ENCODE assay signal across 21 mouse cellular contexts in the genomic region with DNA sequence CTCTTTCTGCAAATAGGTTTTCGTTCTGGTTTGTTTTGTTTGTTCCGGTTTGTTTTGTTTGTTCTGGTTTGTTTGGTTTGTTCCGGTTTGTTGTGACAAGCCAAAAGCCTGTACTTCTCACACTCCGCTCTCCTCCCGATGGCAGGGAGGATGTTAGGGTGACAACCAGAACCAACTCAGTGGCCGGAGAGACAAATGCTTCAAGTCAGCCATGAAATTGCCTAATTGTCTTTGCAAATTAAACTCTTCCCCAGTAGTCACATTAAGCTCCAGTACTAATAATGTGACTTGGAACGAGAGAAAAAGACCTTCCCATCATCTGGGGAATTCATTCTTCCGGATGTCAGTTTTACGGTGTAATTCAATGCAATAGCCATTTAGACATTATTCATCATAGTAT.
DNase-seq lines count a peak whose midpoint lies in the region; ATAC-seq lines count a peak whose summit lies in the region.
"Had no signal": no experiment of that assay in that cellular context is flagged by ENCODE, and none has a peak within 500 bp of the region (broad histone marks: within the 10 kb centered on the region; RNA-seq: fewer than 3 reads in every experiment).

No protein-coding gene starts in this region.

- no peaks in the 10 kb centered on the region for H3K9me3 ChIP-seq in hindbrain, embryonic 13.5 days
- no peaks in the 10 kb centered on the region for H3K9me3 ChIP-seq in hindbrain, embryonic 10.5 days
- H3K9me3 ChIP-seq in neural tube, embryonic 11.5 days (ENCODE audit: control insufficient read depth, low read length), result no peaks in the 10 kb centered on the region
- no peaks in the 10 kb centered on the region for H3K9me3 ChIP-seq in neural tube, embryonic 13.5 days
- H3K9me3 ChIP-seq in intestine, embryonic 15.5 days, result no peaks in the 10 kb centered on the region
- H3K9me3 ChIP-seq: embryonic facial prominence, embryonic 10.5 days; forebrain, embryonic 13.5 days; heart, embryonic 13.5 days had no signal

- H3K27ac ChIP-seq in hindbrain, embryonic 13.5 days, result no peak overlapping the region
- H3K27ac ChIP-seq in hindbrain, embryonic 10.5 days, result no peak overlapping the region
- no peak overlapping the region for H3K27ac ChIP-seq in neural tube, embryonic 11.5 days (ENCODE audit: low read depth, low read length)
- no peak overlapping the region for H3K27ac ChIP-seq in neural tube, embryonic 13.5 days (replicated peaks)
- H3K27ac ChIP-seq in intestine, embryonic 15.5 days, result no peak overlapping the region
- H3K27ac ChIP-seq: embryonic facial prominence, embryonic 10.5 days; forebrain, embryonic 13.5 days; gastrocnemius, adult 2 months; heart, embryonic 13.5 days had no signal

- H3K36me3 ChIP-seq in hindbrain, embryonic 13.5 days, result no peaks in the 10 kb centered on the region
- H3K36me3 ChIP-seq in hindbrain, embryonic 10.5 days, result peaks cover 19% of the 10 kb centered on the region
- H3K36me3 ChIP-seq in neural tube, embryonic 11.5 days (ENCODE audit: control insufficient read depth, insufficient read depth, low read length), result no peaks in the 10 kb centered on the region
- no peaks in the 10 kb centered on the region for H3K36me3 ChIP-seq in neural tube, embryonic 13.5 days
- no peaks in the 10 kb centered on the region for H3K36me3 ChIP-seq in intestine, embryonic 15.5 days
- H3K36me3 ChIP-seq: embryonic facial prominence, embryonic 10.5 days; heart, embryonic 13.5 days had no signal

- peak; percentile 45; the same call in 1 of the 2 replicates for ATAC-seq in hindbrain, embryonic 13.5 days (ENCODE audit: low FRiP score)
- no peak for ATAC-seq in neural tube, embryonic 11.5 days (ENCODE audit: insufficient read depth, low FRiP score, low TSS enrichment)
- ATAC-seq in neural tube, embryonic 13.5 days (ENCODE audit: low read depth), result peak; percentile 34; the same call in 1 of the 2 replicates
- ATAC-seq in intestine, embryonic 15.5 days, result no peak
- ATAC-seq: activated CD4-positive, CD25-positive, alpha-beta regulatory T cell, adult 4 months; forebrain, embryonic 13.5 days; intestine, embryonic 16.5 days; Patski had no signal

- no peak overlapping the region for H3K9ac ChIP-seq in hindbrain, embryonic 13.5 days
- no peak overlapping the region for H3K9ac ChIP-seq in neural tube, embryonic 11.5 days (ENCODE audit: low read length)
- H3K9ac ChIP-seq in neural tube, embryonic 13.5 days, result no peak overlapping the region
- no peak overlapping the region for H3K9ac ChIP-seq in intestine, embryonic 15.5 days
- H3K9ac ChIP-seq: forebrain, embryonic 13.5 days; heart, embryonic 13.5 days had no signal

- no peak for DNase-seq in hindbrain, embryonic 10.5 days (ENCODE audit: low spot score)
- peak; percentile 6 for DNase-seq in neural tube, embryonic 11.5 days (ENCODE audit: low spot score)
- no peak for DNase-seq in neural tube, embryonic 10.5 days (ENCODE audit: extremely low spot score, low spot score)
- peak; percentile 82 for DNase-seq in retina, postnatal 1 day
- DNase-seq in adrenal gland, postnatal 14 days, result no peak
- DNase-seq: cerebellum, adult 18-20 months; cerebellum, adult 9-11 months; cerebellum, postnatal 36 days; gastrocnemius, adult 2 months; gastrocnemius, postnatal 36 days; heart, adult 11 months; heart, postnatal 36 days had no signal

- H3K27me3 ChIP-seq in hindbrain, embryonic 13.5 days, result peaks cover 49% of the 10 kb centered on the region
- no peaks in the 10 kb centered on the region for H3K27me3 ChIP-seq in hindbrain, embryonic 10.5 days (ENCODE audit: insufficient read depth, poor library complexity, severe bottlenecking)
- no peaks in the 10 kb centered on the region for H3K27me3 ChIP-seq in neural tube, embryonic 11.5 days (ENCODE audit: control insufficient read depth, insufficient read depth, low read length)
- peaks cover 45% of the 10 kb centered on the region for H3K27me3 ChIP-seq in neural tube, embryonic 13.5 days
- no peaks in the 10 kb centered on the region for H3K27me3 ChIP-seq in intestine, embryonic 15.5 days (replicated peaks)
- H3K27me3 ChIP-seq: forebrain, embryonic 13.5 days; heart, embryonic 13.5 days; Patski had no signal

- no peak overlapping the region for H3K4me2 ChIP-seq in hindbrain, embryonic 13.5 days
- H3K4me2 ChIP-seq in neural tube, embryonic 11.5 days (ENCODE audit: low read depth), result no peak overlapping the region
- H3K4me2 ChIP-seq in neural tube, embryonic 13.5 days, result no peak overlapping the region
- no peak overlapping the region for H3K4me2 ChIP-seq in intestine, embryonic 15.5 days (replicated peaks)
- H3K4me2 ChIP-seq: forebrain, embryonic 13.5 days; heart, embryonic 13.5 days had no signal

- no peak overlapping the region for H3K4me3 ChIP-seq in hindbrain, embryonic 13.5 days
- H3K4me3 ChIP-seq in hindbrain, embryonic 10.5 days, result no peak overlapping the region
- no peak overlapping the region for H3K4me3 ChIP-seq in neural tube, embryonic 11.5 days (ENCODE audit: low read depth, low read length)
- no peak overlapping the region for H3K4me3 ChIP-seq in neural tube, embryonic 13.5 days
- no peak overlapping the region for H3K4me3 ChIP-seq in intestine, embryonic 15.5 days (replicated peaks)
- H3K4me3 ChIP-seq: embryonic facial prominence, embryonic 10.5 days; forebrain, embryonic 13.5 days; gastrocnemius, adult 2 months; heart, embryonic 13.5 days had no signal

- peaks cover 21% of the 10 kb centered on the region for H3K4me1 ChIP-seq in hindbrain, embryonic 13.5 days (replicated peaks)
- peaks cover 6% of the 10 kb centered on the region; the same call in 1 of the 2 replicates for H3K4me1 ChIP-seq in hindbrain, embryonic 10.5 days (replicated peaks)
- no peaks in the 10 kb centered on the region for H3K4me1 ChIP-seq in neural tube, embryonic 11.5 days (ENCODE audit: control insufficient read depth, insufficient read depth, low read length)
- peaks cover 20% of the 10 kb centered on the region for H3K4me1 ChIP-seq in neural tube, embryonic 13.5 days (replicated peaks)
- H3K4me1 ChIP-seq in intestine, embryonic 15.5 days (replicated peaks), result peaks cover 7% of the 10 kb centered on the region; the same call in 1 of the 2 replicates

- WGBS in hindbrain, embryonic 13.5 days, result 27% methylated on average over 9 of the region's 9 CpGs
- 55% methylated on average over 9 of the region's 9 CpGs for WGBS in hindbrain, embryonic 10.5 days
- 34% methylated on average over 9 of the region's 9 CpGs for WGBS in neural tube, embryonic 11.5 days
- 19% methylated on average over 9 of the region's 9 CpGs for WGBS in neural tube, embryonic 13.5 days
- WGBS in intestine, embryonic 15.5 days, result 57% methylated on average over 9 of the region's 9 CpGs

Comparison
In these comparisons a context has a peak if more than half of its experiments do, and no peak if none do; other contexts are left out.
1. ATAC-seq: peak in hindbrain, embryonic 13.5 days (single experiment) and neural tube, embryonic 13.5 days (single experiment); none in neural tube, embryonic 11.5 days (single experiment) and intestine, embryonic 15.5 days (single experiment).
2. DNase-seq: peak in neural tube, embryonic 11.5 days (single experiment) and retina, postnatal 1 day (single experiment); none in hindbrain, embryonic 10.5 days (single experiment), neural tube, embryonic 10.5 days (single experiment) and adrenal gland, postnatal 14 days (single experiment).